Mouse (Mus musculus) ES-E14 (cell line): ENCODE measurements at regions not wholly inside any gene's neighbourhood (a gene's known extent, or its start where the extent isn't known, plus 50 kb on each side); places are given as distances from the start of the nearest gene placed in this dataset.

Experiments
- CHD2 ChIP-seq: IDR thresholded peaks from 2 replicates; pipeline ENCODE4 v1.6.1; 2014; ENCODE audit warnings: mild to moderate bottlenecking, low read depth, low read length, inconsistent platforms
- HCFC1 ChIP-seq: IDR thresholded peaks from 2 replicates; pipeline ENCODE4 v1.6.1; 2012; ENCODE audit warnings: low read length, inconsistent platforms, borderline replicate concordance; ENCODE audit not compliant: insufficient read depth
- MAFK ChIP-seq: IDR thresholded peaks from 2 replicates; pipeline ENCODE4 v1.6.1; 2014; ENCODE audit warnings: mild to moderate bottlenecking, low read depth, low read length, inconsistent platforms; ENCODE audit not compliant: insufficient read depth
- ZC3H11A ChIP-seq: IDR thresholded peaks from 2 replicates; pipeline ENCODE4 v1.6.1; 2012; ENCODE audit warnings: low read depth, mild to moderate bottlenecking, inconsistent platforms, low read length, borderline replicate concordance
- ZNF384 ChIP-seq: IDR thresholded peaks from 2 replicates; pipeline ENCODE4 v1.6.1; 2012; ENCODE audit warnings: low read depth, low read length, inconsistent platforms

DNA sequence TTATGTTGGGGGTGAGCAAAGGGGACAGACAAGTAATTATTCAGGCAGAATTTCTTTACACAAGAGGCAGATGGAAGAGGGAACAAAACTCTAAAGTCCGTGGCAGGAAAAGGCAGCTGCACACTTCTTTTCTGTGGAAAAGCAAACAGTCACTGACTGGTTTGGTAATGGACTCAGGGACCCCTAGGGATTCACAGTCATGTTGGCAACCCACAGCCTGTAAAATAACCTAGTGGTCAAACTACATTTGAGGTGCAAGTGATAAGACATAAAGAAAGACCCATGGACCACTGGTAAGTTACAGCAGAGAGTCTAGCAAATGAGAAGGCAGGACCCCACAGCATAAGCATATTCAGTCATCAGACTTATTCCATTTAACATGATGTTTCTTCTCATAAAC is 526.4 kb upstream of the Cited2 start:
- TF ChIP-seq ZC3H11A (no peak), CHD2 (no peak), ZNF384 (no peak), HCFC1 (no peak), MAFK (no peak)
